Mouse (Mus musculus): ENCODE results near the gene Mapkbp1.

DNA sequence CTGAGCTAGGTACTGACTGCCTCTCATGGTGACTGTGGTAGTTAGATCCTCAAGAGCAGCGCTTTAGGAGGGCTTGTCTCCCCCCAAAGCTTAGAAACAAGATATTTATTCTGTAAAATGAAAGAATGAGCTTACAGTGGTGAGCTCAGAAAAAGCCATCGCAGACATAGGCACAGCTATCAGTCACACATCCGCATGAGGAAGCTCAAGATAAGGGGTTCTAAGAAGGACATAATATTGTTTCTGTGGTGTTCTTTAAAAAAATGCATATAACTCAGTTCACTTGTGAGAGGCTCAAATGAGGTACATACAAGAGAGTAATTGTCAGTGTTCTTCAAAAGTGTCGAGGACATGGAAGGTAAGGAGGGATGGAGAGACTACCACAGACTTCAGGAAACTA, 43.4 kb downstream of the Mapkbp1 start:
- TF ChIP-seq POLR2A (IDR thresholded peaks at IDR 0.05; ENCODE audit: control insufficient read depth, extremely low read depth, insufficient read depth, low read length, poor library complexity) (no peak), CTCF (IDR thresholded peaks at IDR 0.05; ENCODE audit: borderline replicate concordance, control insufficient read depth, extremely low read depth, insufficient read depth, low read length, poor library complexity) (no peak)

Data from thymus, adult 2 months (tissue).